Mouse (Mus musculus): ENCODE measurements around the gene Shc2. TPM values are rescaled to one million over a fixed set of nuclear protein-coding genes. Genes with fewer than 3 reads are reported as not detected.

Gene Shc2
- 4.3 and 8.6 TPM in 2 replicates for total RNA-seq (2012; rRNA removed)

DNA sequence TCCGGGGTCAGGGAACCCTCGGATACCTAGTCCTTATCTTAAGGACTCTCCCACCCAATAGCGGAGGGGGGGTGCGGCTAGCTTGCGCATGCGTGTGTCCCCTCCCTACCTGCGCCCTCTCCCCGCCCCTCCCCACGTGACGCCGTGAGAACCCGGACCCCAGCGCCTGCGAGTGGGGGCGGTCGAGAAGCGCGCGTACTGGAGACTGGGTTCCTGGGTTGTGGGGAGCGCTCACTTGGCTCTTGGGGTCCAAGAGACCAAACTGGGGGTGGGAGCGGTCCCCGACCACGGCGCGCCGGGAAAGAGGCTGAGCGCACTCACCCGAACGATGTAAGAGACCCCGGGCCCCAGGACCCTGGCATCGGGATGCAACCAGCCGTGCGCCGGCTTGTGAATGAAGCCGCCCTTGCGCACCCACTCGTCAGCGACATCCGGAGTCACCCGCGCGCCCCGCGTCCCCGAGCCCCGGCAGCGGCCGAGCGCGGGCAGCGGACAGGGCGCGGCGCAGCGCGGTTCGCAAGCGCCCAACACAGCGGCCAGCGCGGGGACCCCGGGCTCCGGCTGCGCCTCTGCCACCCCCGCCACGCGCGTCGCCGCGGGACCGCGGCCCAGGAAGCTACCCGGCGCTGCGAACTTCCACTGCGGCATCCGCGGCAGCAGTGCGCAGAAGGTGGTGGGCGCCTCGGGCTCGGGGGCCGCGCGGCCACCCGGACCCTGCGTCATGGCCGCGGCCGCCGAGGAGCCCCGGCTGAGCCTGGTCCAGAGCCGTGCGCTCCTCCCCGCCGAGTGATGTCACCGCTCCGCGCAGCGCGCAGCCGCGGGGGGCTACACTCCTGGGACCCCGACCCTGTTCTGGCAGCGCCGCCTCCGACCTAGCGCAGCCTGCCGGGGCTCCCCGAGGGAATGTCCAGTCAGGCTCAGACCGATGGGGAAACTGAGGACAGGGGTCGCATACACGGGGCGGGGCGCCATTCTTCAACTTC is at the start of gene Shc2:
Gene Shc2, minus strand, starts transcription at position 791 of the 983 bp plus-strand sequence.
- H3K27ac ChIP-seq (ENCODE audit: insufficient read depth, low read depth, low read length, poor library complexity, severe bottlenecking) = no peak within 1 kb of the TSS
- H3K4me1 ChIP-seq (ENCODE audit: control insufficient read depth in 2 of 2, insufficient read depth in 2 of 2, low read length in 2 of 2, poor library complexity in 1 of 2) = peaks cover 0 to 17% of the 10 kb centered on the region in 2 experiments; a peak in 1 of 4 replicates
- peak; percentile 71 for DNase-seq (ENCODE audit: low read depth, low spot score)
- peak within 1 kb of the TSS; percentile 72 for H3K9ac ChIP-seq (ENCODE audit: insufficient read depth, low read depth, low read length, poor library complexity, severe bottlenecking)
- in situ Hi-C loops (cut with MboI; ENCODE audit: low sequenced_read_pairs in 2 of 2, unreplicated experiment in 2 of 2) = no loop called here
- TF ChIP-seq ZNF384 (IDR thresholded peaks at IDR 0.05; ENCODE audit: low read depth, low read length) = no peak
- TF ChIP-seq CHD2 (IDR thresholded peaks at IDR 0.05; ENCODE audit: low read depth, low read length) = no peak
- no peak for TF ChIP-seq ZC3H11A (IDR thresholded peaks at IDR 0.05; ENCODE audit: borderline replicate concordance, low read depth, low read length)
- no peak for TF ChIP-seq HCFC1 (IDR thresholded peaks at IDR 0.05; ENCODE audit: borderline replicate concordance, insufficient read depth, low read length)
- no peak for TF ChIP-seq MAFK (IDR thresholded peaks at IDR 0.05; ENCODE audit: insufficient read depth, low read depth, low read length)
- H3K4me3 ChIP-seq (ENCODE audit: insufficient read depth in 1 of 2, low read depth in 1 of 2, low read length in 2 of 2, poor library complexity in 1 of 2, severe bottlenecking in 1 of 2) = peak within 1 kb of the TSS; percentile 79 to 85
- H3K9me3 ChIP-seq (ENCODE audit: control insufficient read depth, insufficient read depth, low read depth, low read length) = no peaks in the 10 kb centered on the region
- no peaks in the 10 kb centered on the region for H3K36me3 ChIP-seq (ENCODE audit: control insufficient read depth, insufficient read depth, low read length, poor library complexity, severe bottlenecking)

DNA sequence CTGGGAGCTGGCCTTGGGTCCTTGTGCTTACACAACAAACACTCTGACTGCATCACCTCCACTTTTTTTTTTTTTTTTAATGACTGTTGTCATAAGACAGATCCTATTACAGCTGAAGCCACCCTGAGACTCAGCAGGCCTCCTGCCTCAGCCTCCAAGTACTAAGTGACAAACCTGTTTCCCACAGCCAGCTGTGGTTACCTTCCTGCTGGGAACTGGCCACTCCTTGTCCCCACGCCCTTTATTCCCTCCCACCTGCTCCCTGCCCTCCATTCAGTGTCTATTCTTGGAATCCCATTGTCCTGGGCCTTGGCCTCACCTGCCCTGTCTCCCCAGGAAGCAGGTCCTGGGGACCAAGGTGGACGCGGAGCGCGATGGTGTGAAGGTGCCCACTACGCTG is 49.8 kb upstream of the Shc2 start:
- in situ Hi-C loops (cut with MboI; ENCODE audit: low sequenced_read_pairs in 2 of 2, unreplicated experiment in 2 of 2) = no loop called here
- TF ChIP-seq CHD2 (IDR thresholded peaks at IDR 0.05; ENCODE audit: low read depth, low read length) (no peak), HCFC1 (IDR thresholded peaks at IDR 0.05; ENCODE audit: borderline replicate concordance, insufficient read depth, low read length) (no peak), ZC3H11A (IDR thresholded peaks at IDR 0.05; ENCODE audit: borderline replicate concordance, low read depth, low read length) (no peak), ZNF384 (IDR thresholded peaks at IDR 0.05; ENCODE audit: low read depth, low read length) (peak; percentile 66)
- Histone ChIP-seq H3K9ac (ENCODE audit: insufficient read depth, low read depth, low read length, poor library complexity, severe bottlenecking) (no peak overlapping the region), H3K36me3 (ENCODE audit: control insufficient read depth, insufficient read depth, low read length, poor library complexity, severe bottlenecking) (peaks cover 53% of the 10 kb centered on the region), H3K4me3 (ENCODE audit: insufficient read depth in 1 of 2, low read depth in 1 of 2, low read length in 2 of 2, poor library complexity in 1 of 2, severe bottlenecking in 1 of 2) (no peak overlapping the region), H3K4me1 (ENCODE audit: control insufficient read depth in 2 of 2, insufficient read depth in 2 of 2, low read length in 2 of 2, poor library complexity in 1 of 2) (peaks cover 1 to 26% of the 10 kb centered on the region in 2 experiments), H3K9me3 (ENCODE audit: control insufficient read depth, insufficient read depth, low read depth, low read length) (no peaks in the 10 kb centered on the region), H3K27ac (ENCODE audit: insufficient read depth, low read depth, low read length, poor library complexity, severe bottlenecking) (no peak overlapping the region)
- no peak for DNase-seq (ENCODE audit: low read depth, low spot score)

DNA sequence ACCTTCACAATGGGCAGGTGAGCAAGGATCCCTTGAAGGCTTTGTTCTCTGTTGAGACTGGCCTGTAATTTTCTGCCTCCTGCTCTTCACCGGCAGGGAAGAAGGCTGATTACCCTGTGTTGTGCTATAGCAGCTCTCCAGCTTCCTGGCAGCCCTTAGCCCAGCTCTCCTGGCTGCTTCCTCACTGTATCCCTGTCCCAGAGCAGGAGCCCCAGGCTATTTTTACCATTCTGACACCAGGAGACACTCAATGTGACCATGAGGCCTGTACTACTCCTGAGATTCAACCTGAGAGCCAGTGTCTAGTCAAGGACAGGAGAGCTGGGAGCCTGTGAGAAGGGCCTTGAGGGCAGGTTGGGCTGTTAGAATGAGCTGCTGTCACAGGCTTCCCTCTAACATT is 49.0 kb upstream of the Shc2 start:
- Histone ChIP-seq H3K4me1 (ENCODE audit: control insufficient read depth in 2 of 2, insufficient read depth in 2 of 2, low read length in 2 of 2, poor library complexity in 1 of 2) (peaks cover 1 to 26% of the 10 kb centered on the region in 2 experiments), H3K27ac (ENCODE audit: insufficient read depth, low read depth, low read length, poor library complexity, severe bottlenecking) (no peak overlapping the region), H3K9ac (ENCODE audit: insufficient read depth, low read depth, low read length, poor library complexity, severe bottlenecking) (no peak overlapping the region), H3K9me3 (ENCODE audit: control insufficient read depth, insufficient read depth, low read depth, low read length) (no peaks in the 10 kb centered on the region), H3K36me3 (ENCODE audit: control insufficient read depth, insufficient read depth, low read length, poor library complexity, severe bottlenecking) (peaks cover 53% of the 10 kb centered on the region), H3K4me3 (ENCODE audit: insufficient read depth in 1 of 2, low read depth in 1 of 2, low read length in 2 of 2, poor library complexity in 1 of 2, severe bottlenecking in 1 of 2) (no peak overlapping the region)
- no peak for DNase-seq (ENCODE audit: low read depth, low spot score)
- in situ Hi-C loops (cut with MboI; ENCODE audit: low sequenced_read_pairs in 2 of 2, unreplicated experiment in 2 of 2) = no loop called here
- TF ChIP-seq ZNF384 (IDR thresholded peaks at IDR 0.05; ENCODE audit: low read depth, low read length) = no peak
- no peak for TF ChIP-seq CHD2 (IDR thresholded peaks at IDR 0.05; ENCODE audit: low read depth, low read length)
- TF ChIP-seq MAFK (IDR thresholded peaks at IDR 0.05; ENCODE audit: insufficient read depth, low read depth, low read length) = no peak
- TF ChIP-seq ZC3H11A (IDR thresholded peaks at IDR 0.05; ENCODE audit: borderline replicate concordance, low read depth, low read length) = no peak
- no peak for TF ChIP-seq HCFC1 (IDR thresholded peaks at IDR 0.05; ENCODE audit: borderline replicate concordance, insufficient read depth, low read length)

DNA sequence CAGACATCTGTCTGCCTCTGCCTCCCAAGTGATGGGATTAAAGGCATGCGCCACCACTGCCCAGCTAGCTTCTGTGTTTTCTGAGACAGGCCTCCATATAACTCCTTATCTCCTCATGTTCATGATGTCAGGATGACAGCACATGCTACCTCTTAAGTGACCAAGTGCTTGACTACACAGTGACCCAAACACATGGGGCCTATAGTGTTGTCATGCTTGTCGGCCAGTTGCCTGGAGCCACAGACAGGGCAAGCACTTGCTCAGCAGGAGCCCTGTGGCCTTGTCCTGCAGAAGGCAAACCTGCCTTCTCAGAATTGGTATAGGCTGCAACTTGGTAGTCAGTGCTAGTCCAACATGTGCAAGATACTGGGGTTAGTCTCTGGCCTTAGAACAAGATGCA is 48.5 kb upstream of the Shc2 start:
- no peak for TF ChIP-seq HCFC1 (IDR thresholded peaks at IDR 0.05; ENCODE audit: borderline replicate concordance, insufficient read depth, low read length)
- no peak for TF ChIP-seq CHD2 (IDR thresholded peaks at IDR 0.05; ENCODE audit: low read depth, low read length)
- TF ChIP-seq ZC3H11A (IDR thresholded peaks at IDR 0.05; ENCODE audit: borderline replicate concordance, low read depth, low read length) = no peak
- TF ChIP-seq ZNF384 (IDR thresholded peaks at IDR 0.05; ENCODE audit: low read depth, low read length) = no peak
- no peak for TF ChIP-seq MAFK (IDR thresholded peaks at IDR 0.05; ENCODE audit: insufficient read depth, low read depth, low read length)
- no peaks in the 10 kb centered on the region for H3K9me3 ChIP-seq (ENCODE audit: control insufficient read depth, insufficient read depth, low read depth, low read length)
- H3K9ac ChIP-seq (ENCODE audit: insufficient read depth, low read depth, low read length, poor library complexity, severe bottlenecking) = no peak overlapping the region
- no peak overlapping the region for H3K27ac ChIP-seq (ENCODE audit: insufficient read depth, low read depth, low read length, poor library complexity, severe bottlenecking)
- DNase-seq (ENCODE audit: low read depth, low spot score) = no peak
- peaks cover 53% of the 10 kb centered on the region for H3K36me3 ChIP-seq (ENCODE audit: control insufficient read depth, insufficient read depth, low read length, poor library complexity, severe bottlenecking)
- in situ Hi-C loops (cut with MboI; ENCODE audit: low sequenced_read_pairs in 2 of 2, unreplicated experiment in 2 of 2) = no loop called here
- H3K4me1 ChIP-seq (ENCODE audit: control insufficient read depth in 2 of 2, insufficient read depth in 2 of 2, low read length in 2 of 2, poor library complexity in 1 of 2) = peaks cover 1 to 27% of the 10 kb centered on the region in 2 experiments
- no peak overlapping the region for H3K4me3 ChIP-seq (ENCODE audit: insufficient read depth in 1 of 2, low read depth in 1 of 2, low read length in 2 of 2, poor library complexity in 1 of 2, severe bottlenecking in 1 of 2)

All from ES-E14 (cell line).